Mouse (Mus musculus) kidney, adult 2 months (tissue): Measurements from ENCODE around the gene Lsm4.

ENCODE experiments used
- CTCF ChIP-seq: fragments of 200-500 bp; conservative IDR thresholded peaks from 2 replicates; pipeline ENCODE4 v1.5.1; 2011; ENCODE audit warnings: low read depth, mild to moderate bottlenecking, control low read depth, low read length, moderate library complexity, mixed read lengths; ENCODE audit not compliant: insufficient read depth, insufficient read length
- POLR2A ChIP-seq: fragments of 200-500 bp; IDR thresholded peaks from one replicate; pipeline ENCODE4 v1.6.1; 2011; ENCODE audit warnings: low read depth, low read length, control low read depth

DNA sequence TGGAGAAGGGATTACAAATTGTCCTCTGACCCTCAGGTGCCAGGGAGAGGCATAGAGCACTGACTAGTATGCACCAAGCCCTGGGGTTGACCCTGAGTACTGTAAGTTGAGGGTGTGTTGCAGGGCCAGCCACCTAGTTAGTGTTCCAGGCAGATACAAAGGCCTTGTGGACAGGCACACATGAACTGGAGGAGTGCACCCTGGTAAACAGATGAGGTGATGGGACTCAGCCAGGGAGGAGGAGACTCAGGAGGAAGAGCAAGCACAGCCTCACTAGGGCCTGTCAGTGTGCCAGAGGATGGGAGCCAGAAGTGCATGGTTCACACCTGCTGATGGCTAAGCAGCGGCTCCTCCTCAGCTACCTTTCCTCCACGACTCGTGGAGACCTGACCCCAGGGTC lies 7.0 kb downstream of the Lsm4 start:
- TF ChIP-seq CTCF (no peak), POLR2A (no peak)
